Mouse (Mus musculus) lung, embryonic 16.5 days (tissue): ENCODE measurements around the gene Asic3. TPM values are rescaled to one million over a fixed set of nuclear protein-coding genes. Genes with fewer than 3 reads are reported as not detected.
A peak's percentile ranks its signal among the peaks of the same experiment; 100 is the strongest.

ENCODE experiments used
- ATAC-seq: fragments of 200-750 bp; cut with Nextera tagmentation; 2 replicates; pipeline ENCODE4 v1.8.0; 2017; ENCODE audit warnings: low read depth, mild to moderate bottlenecking, moderate library complexity
- H3K27ac ChIP-seq: fragments of 300-500 bp; sonication (generic); 2 replicates; pipeline ENCODE4 v1.5.1; 2014; ENCODE audit warnings: mild to moderate bottlenecking, control low read depth, low read length
- H3K27me3 ChIP-seq: fragments of 300-500 bp; sonication (generic); 2 replicates; pipeline ENCODE4 v1.6.1; 2014; ENCODE audit warnings: low read depth, low read length, mixed read lengths; ENCODE audit not compliant: control insufficient read depth, insufficient read depth
- H3K36me3 ChIP-seq: fragments of 300-500 bp; sonication (generic); 2 replicates; pipeline ENCODE4 v1.6.1; 2014; ENCODE audit warnings: low read length; ENCODE audit not compliant: control insufficient read depth, insufficient read depth
- H3K4me1 ChIP-seq: fragments of 300-500 bp; sonication (generic); replicated peaks from 2 replicates; pipeline ENCODE4 v1.6.1; 2014; ENCODE audit warnings: low read length, mixed read lengths; ENCODE audit not compliant: control insufficient read depth, insufficient read depth
- H3K4me2 ChIP-seq: fragments of 300-500 bp; sonication (generic); 2 replicates; pipeline ENCODE4 v1.6.1; 2014; ENCODE audit warnings: low read depth, low read length, control low read depth
- H3K4me3 ChIP-seq: fragments of 300-500 bp; sonication (generic); 2 replicates; pipeline ENCODE4 v1.5.1; 2014; ENCODE audit warnings: mild to moderate bottlenecking, low read length, control low read depth
- H3K9ac ChIP-seq: fragments of 300-500 bp; sonication (generic); 2 replicates; pipeline ENCODE4 v1.6.1; 2014; ENCODE audit warnings: low read length, control low read depth
- H3K9me3 ChIP-seq: fragments of 300-500 bp; sonication (generic); 2 replicates; pipeline ENCODE4 v1.6.1; 2016; ENCODE audit warnings: low read length; ENCODE audit not compliant: control insufficient read depth
- WGBS: fragments of 180-500 bp; shearing (Covaris S2); extraction: QIAGEN DNeasy Blood & Tissue Kit; methylation state at CpG from one replicate; pipeline ENCODE4 v1.1.7; 2014; 5-methylcytosine and 5-hydroxymethylcytosine counted together
- polyA plus RNA-seq: library from polyadenylated mRNA; unstranded; fragments of >200 nt; fragmentation: Nextera tagmentation; extraction: Ambion mirVana; gene quantifications from 2 replicates; pipeline ENCODE4 v1.2.1, GENCODE M21; 2015

Asic3 gene
- polyA plus RNA-seq, result 0.19 TPM in 1 of 2 replicates, not detected in the other

GRCm38 (mm10) chr5:24413042-24413693, at the start of gene Asic3:
TSS of gene Asic3 (plus strand) at chr5:24413392.
- no peaks in the 10 kb centered on the region for H3K27me3 ChIP-seq
- no peak within 1 kb of the TSS for H3K4me2 ChIP-seq
- no peaks in the 10 kb centered on the region for H3K9me3 ChIP-seq
- no peak within 1 kb of the TSS for H3K9ac ChIP-seq
- H3K27ac ChIP-seq, result no peak within 1 kb of the TSS
- no peak within 1 kb of the TSS for H3K4me3 ChIP-seq
- WGBS, result 34% methylated on average over 11 of the region's 11 CpGs
- H3K36me3 ChIP-seq, result no peaks in the 10 kb centered on the region
- ATAC-seq, result no peak
- 0 out of 2 replicates have a peak, but pooled peaks cover 4% of the 10 kb centered on the region for H3K4me1 ChIP-seq

GRCm38 (mm10) chr5:24363467-24363866, 49.7 kb upstream of the Asic3 start:
- H3K27ac ChIP-seq, result no peak overlapping the region
- 63% methylated on average over 2 of the region's 2 CpGs for WGBS
- H3K4me1 ChIP-seq, result peaks cover 2% of the 10 kb centered on the region; the same call in 1 of the 2 replicates
- no peaks in the 10 kb centered on the region for H3K9me3 ChIP-seq
- no peaks in the 10 kb centered on the region for H3K36me3 ChIP-seq
- no peak overlapping the region for H3K4me2 ChIP-seq
- no peak overlapping the region for H3K4me3 ChIP-seq
- no peaks in the 10 kb centered on the region for H3K27me3 ChIP-seq
- no peak overlapping the region for H3K9ac ChIP-seq
- no peak for ATAC-seq

- 0 out of 2 replicates have a peak overlapping the region, but pooled peaks have one; percentile 10 for H3K27ac ChIP-seq
- no peaks in the 10 kb centered on the region for H3K36me3 ChIP-seq
These were observed 49.1 kb upstream of the Asic3 start for GRCm38 (mm10) chr5:24364061-24364460.

GRCm38 (mm10) chr5:24364508-24364907, 48.7 kb upstream of the Asic3 start, which contains the start of gene Nos3:
TSS of gene Nos3 (plus strand) at chr5:24364810.
- peaks cover 2% of the 10 kb centered on the region; the same call in 1 of the 2 replicates for H3K4me1 ChIP-seq
- H3K27ac ChIP-seq, result peak within 1 kb of the TSS; percentile 64
- ATAC-seq, result peak; percentile 56
- peak within 1 kb of the TSS; percentile 55 for H3K9ac ChIP-seq
- no peaks in the 10 kb centered on the region for H3K27me3 ChIP-seq
- H3K36me3 ChIP-seq, result no peaks in the 10 kb centered on the region
- H3K4me3 ChIP-seq, result peak within 1 kb of the TSS; percentile 38
- H3K9me3 ChIP-seq, result no peaks in the 10 kb centered on the region
- 50% methylated on average over 12 of the region's 12 CpGs for WGBS
- peak within 1 kb of the TSS; percentile 45 for H3K4me2 ChIP-seq

More at GRCm38 (mm10) chr5:24364061-24364460, 49.1 kb upstream of the Asic3 start:
- H3K9ac ChIP-seq, result no peak overlapping the region
- WGBS, result 47% methylated on average over 3 of the region's 3 CpGs
- H3K4me2 ChIP-seq, result no peak overlapping the region
- H3K9me3 ChIP-seq, result no peaks in the 10 kb centered on the region
- no peak overlapping the region for H3K4me3 ChIP-seq
- H3K27me3 ChIP-seq, result no peaks in the 10 kb centered on the region
- no peak for ATAC-seq
- peaks cover 2% of the 10 kb centered on the region; the same call in 1 of the 2 replicates for H3K4me1 ChIP-seq

GRCm38 (mm10) chr5:24364963-24365362, 48.2 kb upstream of the Asic3 start:
- Histone ChIP-seq H3K36me3 (no peaks in the 10 kb centered on the region), H3K27me3 (no peaks in the 10 kb centered on the region), H3K9ac (peak overlapping the region; percentile 55), H3K4me1 (peaks cover 2% of the 10 kb centered on the region; the same call in 1 of the 2 replicates), H3K27ac (peak overlapping the region; percentile 64), H3K9me3 (no peaks in the 10 kb centered on the region), H3K4me3 (peak overlapping the region; percentile 38), H3K4me2 (peak overlapping the region; percentile 45)
- ATAC-seq, result no peak
- 75% methylated on average over 10 of the region's 10 CpGs for WGBS

- peaks cover 2% of the 10 kb centered on the region; the same call in 1 of the 2 replicates for H3K4me1 ChIP-seq
- H3K36me3 ChIP-seq, result no peaks in the 10 kb centered on the region
- H3K4me3 ChIP-seq, result peak overlapping the region; percentile 38
- 20% methylated on average over 5 of the region's 5 CpGs for WGBS
- no peak; the same call in 1 of the 2 replicates for ATAC-seq
- H3K27ac ChIP-seq, result peak overlapping the region; percentile 64
- no peaks in the 10 kb centered on the region for H3K9me3 ChIP-seq
- H3K9ac ChIP-seq, result peak overlapping the region; percentile 55; the same call in 1 of the 2 replicates
- H3K4me2 ChIP-seq, result peak overlapping the region; percentile 45
- no peaks in the 10 kb centered on the region for H3K27me3 ChIP-seq
These were observed 47.7 kb upstream of the Asic3 start for GRCm38 (mm10) chr5:24365528-24365927.

- no peak for ATAC-seq
- H3K27ac ChIP-seq, result no peak overlapping the region
- no peaks in the 10 kb centered on the region for H3K36me3 ChIP-seq
- H3K4me3 ChIP-seq, result no peak overlapping the region
- H3K27me3 ChIP-seq, result no peaks in the 10 kb centered on the region
- 78% methylated on average over 9 of the region's 9 CpGs for WGBS
- H3K4me1 ChIP-seq, result no peaks in the 10 kb centered on the region
- H3K9me3 ChIP-seq, result no peaks in the 10 kb centered on the region
- peak overlapping the region; percentile 45; the same call in 1 of the 2 replicates for H3K4me2 ChIP-seq
- H3K9ac ChIP-seq, result no peak overlapping the region
These were observed 46.8 kb upstream of the Asic3 start for GRCm38 (mm10) chr5:24366426-24366825.

GRCm38 (mm10) chr5:24369767-24370166, 43.4 kb upstream of the Asic3 start:
- Histone ChIP-seq H3K4me1 (peaks cover 3% of the 10 kb centered on the region; the same call in 1 of the 2 replicates), H3K36me3 (no peaks in the 10 kb centered on the region), H3K27me3 (no peaks in the 10 kb centered on the region), H3K9ac (no peak overlapping the region), H3K9me3 (no peaks in the 10 kb centered on the region), H3K4me3 (no peak overlapping the region), H3K27ac (no peak overlapping the region), H3K4me2 (no peak overlapping the region)
- 78% methylated on average over 9 of the region's 9 CpGs for WGBS
- ATAC-seq, result no peak

- H3K4me3 ChIP-seq, result no peak overlapping the region
- WGBS, result 85% methylated on average over 5 of the region's 5 CpGs
- H3K27ac ChIP-seq, result no peak overlapping the region
These were observed 39.4 kb upstream of the Asic3 start for GRCm38 (mm10) chr5:24373807-24374206.

More at GRCm38 (mm10) chr5:24373807-24374206, 39.4 kb upstream of the Asic3 start:
- Histone ChIP-seq H3K9ac (no peak overlapping the region), H3K4me2 (no peak overlapping the region), H3K4me1 (peaks cover 3% of the 10 kb centered on the region; the same call in 1 of the 2 replicates), H3K27me3 (no peaks in the 10 kb centered on the region), H3K36me3 (no peaks in the 10 kb centered on the region), H3K9me3 (no peaks in the 10 kb centered on the region)
- 0 out of 2 replicates have a peak, but pooled peaks have one; percentile 7 for ATAC-seq
